Mouse (Mus musculus) stomach, postnatal 0 days (tissue): ENCODE data around the gene Fbxl20.

Experiments used
- CTCF ChIP-seq: IDR thresholded peaks from 2 replicates; pipeline ENCODE4 v1.5.1; 2016; ENCODE audit warnings: antibody characterized with exemption, low read depth, mild to moderate bottlenecking, moderate library complexity
- EP300 ChIP-seq: optimal IDR thresholded peaks from 2 replicates; pipeline ENCODE3; 2016; ENCODE audit warnings: antibody characterized with exemption

DNA sequence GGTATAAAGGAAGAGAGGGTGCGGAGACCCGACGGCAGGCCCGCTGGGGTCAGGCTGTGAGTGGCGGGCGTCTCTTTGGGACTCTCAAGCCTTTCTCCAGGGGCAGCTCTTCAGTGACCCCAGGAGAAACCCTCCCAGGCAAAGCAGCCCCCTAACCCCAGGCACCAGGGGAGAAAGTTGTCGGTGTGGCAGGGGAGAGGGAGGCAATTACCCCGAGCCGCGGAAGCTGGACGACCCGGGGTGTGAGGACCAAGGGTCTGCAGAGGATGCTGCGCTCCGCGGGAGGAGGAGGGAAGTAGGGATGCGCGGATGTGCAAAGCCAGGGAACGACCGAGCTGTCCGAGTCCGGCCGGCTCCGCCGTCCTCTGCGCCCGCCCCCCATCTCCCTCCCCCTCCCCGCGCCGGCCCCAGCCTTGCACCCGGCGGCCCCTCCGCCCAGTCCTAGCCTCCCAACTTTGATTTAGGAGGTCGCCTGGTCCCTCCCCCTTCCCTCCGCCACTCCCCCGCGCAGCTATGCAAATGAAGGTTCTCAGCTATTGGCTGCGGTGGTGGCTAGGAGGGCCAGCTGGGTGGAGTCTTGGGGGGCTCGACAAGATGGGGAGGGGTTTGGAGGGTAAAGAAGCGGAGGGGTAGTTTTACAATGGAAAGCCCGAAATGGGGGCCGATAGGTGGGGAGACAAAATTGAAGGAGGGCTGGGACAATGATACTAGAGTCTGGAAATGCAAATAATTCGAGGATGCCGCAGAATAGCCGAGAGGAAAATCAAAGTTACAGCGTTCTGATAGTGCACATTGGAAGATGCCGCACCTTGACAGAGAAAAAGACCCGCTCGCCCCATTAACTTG, 97.0 kb downstream of the Fbxl20 start, which contains the start of gene Stac2:
- TF ChIP-seq CTCF (no peak), EP300 (no peak)
